8 mouse cellular contexts compared by ENCODE assay signal in the genomic region with DNA sequence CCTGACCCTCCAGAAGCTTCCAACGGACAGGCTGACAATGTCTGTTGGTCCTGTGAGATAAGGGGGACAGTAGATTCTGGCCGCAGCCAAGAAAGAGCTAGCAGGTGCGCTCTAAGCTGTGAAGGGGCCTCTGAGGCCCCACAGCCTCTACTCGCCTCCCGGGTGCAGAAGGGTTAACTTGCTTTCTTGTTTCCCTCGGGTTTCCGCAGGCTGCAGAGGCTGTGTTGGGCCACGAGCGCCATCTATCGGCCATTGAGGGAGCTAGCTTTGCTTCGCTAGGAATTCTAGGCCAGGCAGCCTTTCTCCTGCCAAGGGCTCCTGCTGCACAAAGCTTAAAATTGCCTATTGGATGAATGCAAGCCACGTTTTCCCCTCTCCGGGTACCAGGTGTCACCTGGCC. TPM values are rescaled to one million over a fixed set of nuclear protein-coding genes. Genes with fewer than 3 reads are reported as not detected.
DNase-seq lines count a peak whose midpoint lies in the region; ATAC-seq lines count a peak whose summit lies in the region.

No protein-coding gene starts in this region.

- H3K27me3 ChIP-seq in midbrain, embryonic 13.5 days: peaks cover 47% of the 10 kb centered on the region

- H3K9me3 ChIP-seq in midbrain, embryonic 13.5 days: no peaks in the 10 kb centered on the region

- ATAC-seq in midbrain, embryonic 13.5 days: 0 out of 2 replicates have a peak, but pooled peaks have one; percentile 6
- no peak for ATAC-seq in activated CD4-positive, CD25-positive, alpha-beta regulatory T cell, adult 4 months

- WGBS in midbrain, embryonic 13.5 days: under 1% methylated on average over 13 of the region's 13 CpGs

- no peaks in the 10 kb centered on the region for H3K36me3 ChIP-seq in midbrain, embryonic 13.5 days

- peaks cover 52% of the 10 kb centered on the region for H3K4me1 ChIP-seq in midbrain, embryonic 13.5 days (replicated peaks)

- no peak overlapping the region for H3K27ac ChIP-seq in midbrain, embryonic 13.5 days

- H3K4me2 ChIP-seq in midbrain, embryonic 13.5 days (replicated peaks): no peak overlapping the region

- peak; percentile 87 for DNase-seq in adrenal gland, adult 2 months
- DNase-seq in embryo, embryonic 10.5 days (ENCODE audit: low spot score): peak; percentile 97
- peak; percentile 85 for DNase-seq in gastrocnemius, postnatal 36 days
- DNase-seq in kidney, adult 11 months: peak; percentile 82
- peak; percentile 86 to 89 for DNase-seq in left cerebral cortex, postnatal 36 days (ENCODE audit: low spot score in 2 of 2)
- peak; percentile 90 for DNase-seq in skeletal muscle tissue, adult 2 months (ENCODE audit: low read depth, low spot score)

- H3K4me3 ChIP-seq in midbrain, embryonic 13.5 days (replicated peaks): no peak overlapping the region

- H3K9ac ChIP-seq in midbrain, embryonic 13.5 days (replicated peaks): no peak overlapping the region

- intact Hi-C loops in gastrocnemius, postnatal 36 days (cut with DNase I): loop anchor here (5.0 kb wide), 2 partner anchors 33 to 153 kb away; no protein-coding TSS in a partner anchor
- intact Hi-C loops in left cerebral cortex, postnatal 36 days (cut with DNase I): loop anchor here (1.0 kb wide), 1 partner anchor 152 kb away; no protein-coding TSS in a partner anchor

RNA-seq across cellular contexts. Expression of gene Smug1, which starts 1.5 kb away (rescaled TPM):
- 10 to 100 TPM; 11.0 to 16.7 TPM for total RNA-seq in adrenal gland, adult 2 months (2021)
- polyA plus RNA-seq in adrenal gland, adult 2 months (2012; rRNA removed): 16.6 and 17.1 TPM in 2 replicates
- 10 to 100 TPM in 1 of 2 experiments, 1 to 10 TPM in 1; 9.9 to 11.3 TPM for total RNA-seq in gastrocnemius, postnatal 36 days (2021)
- total RNA-seq in left cerebral cortex, postnatal 36 days (2021): 10 to 100 TPM; 18.3 to 20.0 TPM
- 26.8 and 27.7 TPM in 2 replicates for polyA plus RNA-seq in midbrain, embryonic 13.5 days (2015; fragmentation: Nextera tagmentation; extraction: Ambion mirVana)
- polyA plus RNA-seq in activated CD4-positive, CD25-positive, alpha-beta regulatory T cell, adult 4 months (2017; shearing (Covaris generic)): 1 to 10 TPM; 4.0 to 5.8 TPM
